13 mouse cellular contexts compared by ENCODE assay signal in genomic region chr1:91742914-91743313, GRCm38 (mm10). TPM values are rescaled to one million over a fixed set of nuclear protein-coding genes. Genes with fewer than 3 reads are reported as not detected.
DNase-seq lines count a peak whose midpoint lies in the region; ATAC-seq and TF ChIP-seq lines count a peak whose summit lies in the region.
"Had no signal": no experiment of that assay in that cellular context is flagged by ENCODE, and none has a peak within 500 bp of the region (broad histone marks: within the 10 kb centered on the region; RNA-seq: fewer than 3 reads in every experiment).

No protein-coding gene starts in this region.

- H3K9me3 ChIP-seq in kidney, embryonic 16.5 days (ENCODE audit: low read length), result no peaks in the 10 kb centered on the region
- no peaks in the 10 kb centered on the region for H3K9me3 ChIP-seq in stomach, postnatal 0 days (ENCODE audit: control insufficient read depth, low read length)
- no peaks in the 10 kb centered on the region for H3K9me3 ChIP-seq in forebrain, embryonic 11.5 days (ENCODE audit: control insufficient read depth, low read length)
- H3K9me3 ChIP-seq: heart, embryonic 13.5 days; limb, embryonic 15.5 days; megakaryocyte, embryonic 14.5 days had no signal

- H3K9ac ChIP-seq in kidney, embryonic 16.5 days (replicated peaks; ENCODE audit: low read length), result no peak overlapping the region
- H3K9ac ChIP-seq in stomach, postnatal 0 days (ENCODE audit: low read length), result no peak overlapping the region
- no peak overlapping the region for H3K9ac ChIP-seq in forebrain, embryonic 11.5 days (ENCODE audit: low read length)
- H3K9ac ChIP-seq: heart, embryonic 13.5 days; limb, embryonic 15.5 days had no signal

- H3K4me2 ChIP-seq in kidney, embryonic 16.5 days (replicated peaks; ENCODE audit: low read depth, low read length), result no peak overlapping the region
- H3K4me2 ChIP-seq in stomach, postnatal 0 days (replicated peaks; ENCODE audit: low read depth), result no peak overlapping the region
- H3K4me2 ChIP-seq in forebrain, embryonic 11.5 days (ENCODE audit: low read depth, low read length, severe bottlenecking), result no peak overlapping the region
- H3K4me2 ChIP-seq: heart, embryonic 13.5 days; limb, embryonic 15.5 days had no signal

- peaks cover 41% of the 10 kb centered on the region for H3K27me3 ChIP-seq in kidney, embryonic 16.5 days (ENCODE audit: insufficient read depth, low read length)
- no peaks in the 10 kb centered on the region for H3K27me3 ChIP-seq in stomach, postnatal 0 days (ENCODE audit: control insufficient read depth, insufficient read depth, low read length)
- H3K27me3 ChIP-seq in forebrain, embryonic 11.5 days (ENCODE audit: control insufficient read depth, insufficient read depth, low read length), result no peaks in the 10 kb centered on the region

- TF ChIP-seq CTCF in stomach, postnatal 0 days (IDR thresholded peaks at IDR 0.05; ENCODE audit: low read depth), result no peak

- H3K36me3 ChIP-seq in kidney, embryonic 16.5 days (ENCODE audit: insufficient read depth, low read length), result no peaks in the 10 kb centered on the region
- no peaks in the 10 kb centered on the region for H3K36me3 ChIP-seq in stomach, postnatal 0 days (ENCODE audit: control insufficient read depth, insufficient read depth, low read length)
- H3K36me3 ChIP-seq in forebrain, embryonic 11.5 days (ENCODE audit: control insufficient read depth, insufficient read depth, low read length), result no peaks in the 10 kb centered on the region
- H3K36me3 ChIP-seq: heart, embryonic 13.5 days; limb, embryonic 15.5 days had no signal

- no peak for ATAC-seq in kidney, embryonic 16.5 days (ENCODE audit: low FRiP score, low TSS enrichment)
- no peak for ATAC-seq in stomach, postnatal 0 days (ENCODE audit: low FRiP score, low TSS enrichment)
- no peak for ATAC-seq in forebrain, embryonic 11.5 days (replicated peaks; ENCODE audit: low FRiP score)

- no peaks in the 10 kb centered on the region for H3K4me1 ChIP-seq in kidney, embryonic 16.5 days (ENCODE audit: insufficient read depth, low read length)
- no peaks in the 10 kb centered on the region for H3K4me1 ChIP-seq in stomach, postnatal 0 days (replicated peaks; ENCODE audit: control insufficient read depth, insufficient read depth)
- peaks cover 2% of the 10 kb centered on the region; the same call in 1 of the 2 replicates for H3K4me1 ChIP-seq in forebrain, embryonic 11.5 days (replicated peaks; ENCODE audit: control insufficient read depth, insufficient read depth, low read length)
- H3K4me1 ChIP-seq: heart, embryonic 13.5 days had no signal

- H3K27ac ChIP-seq in kidney, embryonic 16.5 days (ENCODE audit: low read length), result no peak overlapping the region
- H3K27ac ChIP-seq in stomach, postnatal 0 days (replicated peaks), result no peak overlapping the region
- H3K27ac ChIP-seq in forebrain, embryonic 11.5 days (ENCODE audit: low read depth, low read length), result no peak overlapping the region
- H3K27ac ChIP-seq: heart, embryonic 13.5 days; limb, embryonic 15.5 days had no signal

- DNase-seq in adrenal gland, postnatal 10 days, result peak; percentile 58
- DNase-seq in adrenal gland, adult 8-10 months, result no peak
- DNase-seq in kidney, postnatal 10 days, result peak; percentile 67
- DNase-seq in thymus, postnatal 4 days, result peak; percentile 52
- DNase-seq in thymus, postnatal 10 days (ENCODE audit: low spot score in 2 of 2), result no peak
- peak; percentile 48 for DNase-seq in stomach, postnatal 0 days (ENCODE audit: low spot score)
- DNase-seq in forebrain, embryonic 11.5 days (ENCODE audit: low spot score), result no peak
- DNase-seq: cerebellum, adult 9-10 months; retina, postnatal 1 day had no signal

- WGBS in kidney, embryonic 16.5 days, result 36% methylated on average over 3 of the region's 3 CpGs
- 44% methylated on average over 3 of the region's 3 CpGs for WGBS in stomach, postnatal 0 days
- 67% methylated on average over 3 of the region's 3 CpGs for WGBS in forebrain, embryonic 11.5 days

- no peak overlapping the region for H3K4me3 ChIP-seq in kidney, embryonic 16.5 days (ENCODE audit: low read length)
- no peak overlapping the region for H3K4me3 ChIP-seq in stomach, postnatal 0 days (ENCODE audit: low read depth, low read length)
- no peak overlapping the region for H3K4me3 ChIP-seq in forebrain, embryonic 11.5 days (ENCODE audit: low read depth, low read length)
- H3K4me3 ChIP-seq: heart, embryonic 13.5 days; limb, embryonic 15.5 days; megakaryocyte, embryonic 14.5 days had no signal

- TF ChIP-seq EP300 in stomach, postnatal 0 days (optimal IDR thresholded peaks at IDR 0.05), result no peak

RNA-seq across cellular contexts. Expression of gene Twist2, which starts 58.3 kb away (rescaled TPM):
- 1 to 10 TPM; 4.3 to 4.9 TPM for total RNA-seq in adrenal gland, postnatal 10 days (2021)
- 1 to 10 TPM; 2.4 to 3.8 (median 2.7) TPM for total RNA-seq in adrenal gland, adult 8-10 months (2022)
- polyA plus RNA-seq in kidney, embryonic 16.5 days (2015; fragmentation: Nextera tagmentation; extraction: Ambion mirVana), result 8.3 TPM in 2 replicates
- polyA plus RNA-seq in stomach, postnatal 0 days (2015; fragmentation: Nextera tagmentation; extraction: Ambion mirVana), result 3.7 and 4.2 TPM in 2 replicates
- polyA plus RNA-seq in forebrain, embryonic 11.5 days (2014; fragmentation: Nextera tagmentation; extraction: Ambion mirVana), result 6.4 and 7.9 TPM in 2 replicates

Comparison
In these comparisons a context has a peak if more than half of its experiments do, and no peak if none do; other contexts are left out.
1. DNase-seq: peak in adrenal gland, postnatal 10 days (single experiment), kidney, postnatal 10 days (single experiment), thymus, postnatal 4 days (single experiment) and stomach, postnatal 0 days (single experiment); none in adrenal gland, adult 8-10 months (single experiment), thymus, postnatal 10 days (0 of 2) and forebrain, embryonic 11.5 days (single experiment).